Mouse (Mus musculus) hindbrain, embryonic 14.5 days (tissue): Measurements from ENCODE around the gene Grm4. TPM values are rescaled to one million over a fixed set of nuclear protein-coding genes. Genes with fewer than 3 reads are reported as not detected.

Experiments
- ATAC-seq: fragments of 200-750 bp; cut with Nextera tagmentation; 2 replicates; pipeline ENCODE4 v1.8.0; 2017; ENCODE audit warnings: moderate number of reproducible peaks, mild to moderate bottlenecking, moderate TSS enrichment, moderate library complexity; ENCODE audit not compliant: low FRiP score
- DNase-seq: peaks from one replicate; pipeline ENCODE4 v3.0.0-alpha.2; 2015; ENCODE audit warnings: low spot score
- H3K27ac ChIP-seq: fragments of 300-500 bp; sonication (generic); 2 replicates; pipeline ENCODE4 v1.5.1; 2014; ENCODE audit warnings: mild to moderate bottlenecking, moderate library complexity
- H3K27me3 ChIP-seq: fragments of 300-500 bp; sonication (generic); 2 replicates; pipeline ENCODE4 v1.6.1; 2014; ENCODE audit warnings: mild to moderate bottlenecking, low read length, mixed read lengths; ENCODE audit not compliant: control insufficient read depth, insufficient read depth
- H3K36me3 ChIP-seq: fragments of 300-500 bp; sonication (generic); replicated peaks from 2 replicates; pipeline ENCODE4 v1.6.1; 2014; ENCODE audit not compliant: control insufficient read depth, insufficient read depth
- H3K4me1 ChIP-seq: fragments of 300-500 bp; sonication (generic); replicated peaks from 2 replicates; pipeline ENCODE4 v1.6.1; 2014; ENCODE audit warnings: antibody characterized with exemption, low read length, mixed read lengths; ENCODE audit not compliant: control insufficient read depth, insufficient read depth
- H3K4me2 ChIP-seq: fragments of 300-500 bp; sonication (generic); replicated peaks from 2 replicates; pipeline ENCODE4 v1.6.1; 2014; ENCODE audit warnings: mild to moderate bottlenecking, moderate library complexity
- H3K4me3 ChIP-seq: fragments of 300-500 bp; sonication (generic); replicated peaks from 2 replicates; pipeline ENCODE4 v1.5.1; 2014; ENCODE audit warnings: mild to moderate bottlenecking, low read length
- H3K9ac ChIP-seq: fragments of 300-500 bp; sonication (generic); 2 replicates; pipeline ENCODE4 v1.6.1; 2014
- H3K9me3 ChIP-seq: fragments of 300-500 bp; sonication (generic); 2 replicates; pipeline ENCODE4 v1.6.1; 2016; ENCODE audit warnings: low read length; ENCODE audit not compliant: control insufficient read depth
- WGBS: fragments of 180-500 bp; shearing (Covaris S2); extraction: QIAGEN DNeasy Blood & Tissue Kit; methylation state at CpG from one replicate; pipeline ENCODE4 v1.1.7; 2014; 5-methylcytosine and 5-hydroxymethylcytosine counted together
- polyA plus RNA-seq: library from polyadenylated mRNA; unstranded; fragments of >200 nt; fragmentation: Nextera tagmentation; extraction: Ambion mirVana; gene quantifications from 2 replicates; pipeline ENCODE4 v1.2.1, GENCODE M21; 2014

Gene Grm4
- polyA plus RNA-seq, 1 experiment from 2014 or later: 9.0 TPM

DNA sequence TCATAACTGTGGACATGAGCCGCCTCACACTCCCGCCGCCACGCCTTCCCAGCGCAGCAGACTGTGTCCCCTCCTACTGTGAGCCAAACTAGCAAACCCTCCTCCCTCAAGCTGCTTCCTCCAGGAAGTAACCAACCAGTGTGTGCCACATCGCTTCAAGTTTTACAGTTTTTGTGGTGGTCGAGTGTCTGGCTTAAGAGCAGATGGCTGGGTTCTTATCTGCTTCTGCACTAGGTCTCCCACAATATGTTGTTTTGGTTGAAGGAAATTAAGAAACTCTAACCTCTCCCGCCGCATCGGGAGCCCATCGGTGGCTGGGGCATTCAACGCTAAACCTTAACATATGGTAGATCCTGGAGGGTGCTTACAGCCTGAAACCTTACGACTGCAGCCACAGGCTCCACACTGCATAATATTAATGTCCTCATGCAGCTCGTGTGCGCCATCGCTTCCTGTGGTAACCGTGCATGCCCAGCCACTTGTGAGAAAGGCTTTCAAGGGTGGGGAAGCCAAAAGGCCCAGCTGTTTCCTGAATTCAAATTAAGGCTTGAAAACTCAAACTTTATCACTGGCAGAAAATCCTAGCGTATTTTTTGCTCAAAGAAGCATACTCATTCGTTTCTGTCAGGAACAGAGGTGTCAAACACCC lies 115.7 kb downstream of the Grm4 start:
- Histone ChIP-seq H3K4me1 (peaks cover 6% of the 10 kb centered on the region; the same call in 1 of the 2 replicates), H3K4me2 (no peak overlapping the region), H3K9me3 (no peaks in the 10 kb centered on the region), H3K36me3 (no peaks in the 10 kb centered on the region), H3K27me3 (no peaks in the 10 kb centered on the region), H3K4me3 (no peak overlapping the region), H3K9ac (no peak overlapping the region), H3K27ac (no peak overlapping the region)
- 85% methylated on average over 19 of the region's 19 CpGs for WGBS
- ATAC-seq (no peak), DNase-seq (no peak)

DNA sequence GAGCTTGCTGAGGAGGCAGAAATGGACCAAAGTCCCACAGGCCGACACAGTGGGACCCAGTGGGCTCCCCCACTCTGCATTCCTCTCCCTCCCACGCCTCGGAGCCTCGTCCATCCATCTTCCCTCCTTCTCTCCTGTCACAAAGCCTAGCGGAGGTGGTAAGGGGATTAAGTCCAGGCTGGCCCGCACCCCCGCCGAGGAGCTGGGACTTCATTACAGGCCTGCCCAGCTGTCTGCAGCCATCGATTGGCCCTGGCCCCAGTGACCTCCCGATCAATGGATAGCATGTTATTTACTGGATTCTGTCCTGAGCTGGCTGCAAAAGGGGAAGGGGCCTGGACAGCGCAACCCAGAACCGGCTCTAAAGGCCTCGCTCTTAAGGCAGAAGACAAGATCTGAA lies 120.0 kb downstream of the Grm4 start:
- Histone ChIP-seq H3K9ac (no peak overlapping the region), H3K9me3 (no peaks in the 10 kb centered on the region), H3K36me3 (no peaks in the 10 kb centered on the region), H3K4me3 (no peak overlapping the region), H3K27ac (no peak overlapping the region), H3K27me3 (no peaks in the 10 kb centered on the region), H3K4me1 (no peaks in the 10 kb centered on the region), H3K4me2 (no peak overlapping the region)
- 25% methylated on average over 13 of the region's 13 CpGs for WGBS
- 0 out of 2 replicates have a peak, but pooled peaks have one; percentile 46 for ATAC-seq
- DNase-seq: no peak

GRCm38 (mm10) chr17:27393931-27394330 lies 127.3 kb downstream of the Grm4 start:
- DNase-seq (no peak), ATAC-seq (no peak)
- no peaks in the 10 kb centered on the region for H3K36me3 ChIP-seq
- H3K4me3 ChIP-seq: no peak overlapping the region
- H3K9ac ChIP-seq: no peak overlapping the region
- no peak overlapping the region for H3K4me2 ChIP-seq
- H3K9me3 ChIP-seq: no peaks in the 10 kb centered on the region
- H3K4me1 ChIP-seq: peaks cover 27% of the 10 kb centered on the region
- 26% methylated on average over 5 of the region's 5 CpGs for WGBS
- H3K27ac ChIP-seq: no peak overlapping the region
- no peaks in the 10 kb centered on the region for H3K27me3 ChIP-seq

GRCm38 (mm10) chr17:27393432-27393831 lies 127.8 kb downstream of the Grm4 start:
- Histone ChIP-seq H3K9ac (no peak overlapping the region), H3K4me1 (peaks cover 31% of the 10 kb centered on the region), H3K4me3 (no peak overlapping the region), H3K36me3 (no peaks in the 10 kb centered on the region), H3K27me3 (no peaks in the 10 kb centered on the region), H3K27ac (peak overlapping the region; percentile 26; the same call in 1 of the 2 replicates), H3K4me2 (no peak overlapping the region), H3K9me3 (no peaks in the 10 kb centered on the region)
- ATAC-seq (no peak), DNase-seq (no peak)
- WGBS: 89% methylated on average over 4 of the region's 4 CpGs

DNA sequence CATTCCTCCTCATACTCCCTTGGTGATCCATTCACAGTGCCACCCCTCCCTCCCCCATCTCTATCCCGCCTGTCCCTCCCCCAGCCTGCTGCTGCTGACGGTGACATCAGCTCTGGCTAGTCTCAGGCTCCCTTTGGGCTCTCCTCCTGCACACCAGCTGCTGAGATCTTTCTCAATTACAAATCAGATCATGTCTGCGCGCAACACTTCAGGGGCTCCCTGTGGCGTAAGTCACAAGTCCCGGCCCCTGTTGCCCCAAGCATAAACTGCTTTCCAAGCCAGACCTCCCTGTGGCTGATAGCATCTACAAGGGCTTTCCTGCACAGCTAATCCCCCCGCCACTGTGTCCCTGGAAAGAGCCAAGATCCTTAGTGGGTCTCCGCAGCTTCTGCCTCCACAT lies 128.3 kb downstream of the Grm4 start:
- peak; percentile 55 for DNase-seq
- no peak for ATAC-seq
- no peak overlapping the region for H3K9ac ChIP-seq
- peak overlapping the region; percentile 26; the same call in 1 of the 2 replicates for H3K27ac ChIP-seq
- H3K9me3 ChIP-seq: no peaks in the 10 kb centered on the region
- H3K27me3 ChIP-seq: no peaks in the 10 kb centered on the region
- no peaks in the 10 kb centered on the region for H3K36me3 ChIP-seq
- H3K4me2 ChIP-seq: no peak overlapping the region
- 20% methylated on average over 8 of the region's 8 CpGs for WGBS
- H3K4me3 ChIP-seq: no peak overlapping the region
- peaks cover 31% of the 10 kb centered on the region for H3K4me1 ChIP-seq

- Histone ChIP-seq H3K9ac (no peak overlapping the region), H3K27ac (0 out of 2 replicates have a peak overlapping the region, but pooled peaks have one; percentile 36), H3K27me3 (no peaks in the 10 kb centered on the region), H3K4me2 (no peak overlapping the region), H3K4me1 (peaks cover 31% of the 10 kb centered on the region), H3K9me3 (no peaks in the 10 kb centered on the region), H3K36me3 (no peaks in the 10 kb centered on the region), H3K4me3 (no peak overlapping the region)
- DNase-seq (no peak), ATAC-seq (no peak)
- WGBS: 82% methylated on average over 8 of the region's 8 CpGs
Measured at GRCm38 (mm10) chr17:27390019-27390418, 131.2 kb downstream of the Grm4 start.

DNA sequence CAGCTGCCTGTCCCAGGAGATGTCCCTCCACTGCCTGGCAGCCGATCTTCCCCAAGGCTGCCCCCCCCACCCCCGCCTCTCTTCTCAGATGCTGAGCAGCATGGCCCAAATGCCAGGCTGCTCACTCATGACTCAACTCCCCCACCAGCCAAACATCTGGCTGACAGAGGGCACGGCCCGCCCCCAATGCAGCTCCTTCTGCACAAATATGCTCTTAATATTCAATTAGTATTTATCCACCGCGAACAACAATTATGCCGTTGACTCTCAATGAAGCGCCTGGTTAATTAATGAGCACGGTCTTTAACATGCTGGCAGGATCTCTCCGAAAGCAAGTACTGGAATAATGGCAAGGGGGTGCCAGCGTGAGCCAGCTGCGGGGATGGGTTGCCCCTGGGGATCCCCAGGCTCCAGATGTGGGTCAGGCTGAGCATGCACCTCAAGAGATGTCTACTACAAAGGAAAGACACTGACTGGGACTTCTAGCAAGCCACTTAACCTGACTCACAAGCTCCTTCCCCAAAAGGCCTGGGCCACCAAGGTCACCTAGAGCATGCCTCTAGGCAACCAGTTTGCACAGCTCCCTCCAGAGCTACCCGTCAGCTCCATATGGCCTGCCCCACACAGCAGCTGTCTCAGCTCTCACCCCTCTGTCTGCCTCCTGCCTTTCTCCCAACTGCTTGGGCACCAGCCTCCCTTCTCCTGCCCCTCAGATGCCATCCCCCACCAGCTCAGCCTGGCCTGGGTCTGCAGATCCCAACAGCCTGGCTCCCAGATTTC lies 131.8 kb downstream of the Grm4 start:
- H3K4me1 ChIP-seq: peaks cover 31% of the 10 kb centered on the region
- no peak overlapping the region for H3K4me2 ChIP-seq
- 0 out of 2 replicates have a peak overlapping the region, but pooled peaks have one; percentile 36 for H3K27ac ChIP-seq
- H3K9ac ChIP-seq: no peak overlapping the region
- DNase-seq: peak; percentile 61
- H3K27me3 ChIP-seq: no peaks in the 10 kb centered on the region
- peak; percentile 52; the same call in 1 of the 2 replicates for ATAC-seq
- no peak overlapping the region for H3K4me3 ChIP-seq
- H3K9me3 ChIP-seq: no peaks in the 10 kb centered on the region
- H3K36me3 ChIP-seq: no peaks in the 10 kb centered on the region
- 21% methylated on average over 13 of the region's 13 CpGs for WGBS

GRCm38 (mm10) chr17:27386438-27386837 lies 134.8 kb downstream of the Grm4 start:
- ATAC-seq (no peak), DNase-seq (no peak)
- Histone ChIP-seq H3K4me3 (no peak overlapping the region), H3K36me3 (no peaks in the 10 kb centered on the region), H3K4me1 (peaks cover 14% of the 10 kb centered on the region; the same call in 1 of the 2 replicates), H3K27me3 (no peaks in the 10 kb centered on the region), H3K9me3 (no peaks in the 10 kb centered on the region), H3K27ac (no peak overlapping the region), H3K9ac (no peak overlapping the region), H3K4me2 (no peak overlapping the region)
- 43% methylated on average over 1 of the region's 1 CpGs for WGBS

DNA sequence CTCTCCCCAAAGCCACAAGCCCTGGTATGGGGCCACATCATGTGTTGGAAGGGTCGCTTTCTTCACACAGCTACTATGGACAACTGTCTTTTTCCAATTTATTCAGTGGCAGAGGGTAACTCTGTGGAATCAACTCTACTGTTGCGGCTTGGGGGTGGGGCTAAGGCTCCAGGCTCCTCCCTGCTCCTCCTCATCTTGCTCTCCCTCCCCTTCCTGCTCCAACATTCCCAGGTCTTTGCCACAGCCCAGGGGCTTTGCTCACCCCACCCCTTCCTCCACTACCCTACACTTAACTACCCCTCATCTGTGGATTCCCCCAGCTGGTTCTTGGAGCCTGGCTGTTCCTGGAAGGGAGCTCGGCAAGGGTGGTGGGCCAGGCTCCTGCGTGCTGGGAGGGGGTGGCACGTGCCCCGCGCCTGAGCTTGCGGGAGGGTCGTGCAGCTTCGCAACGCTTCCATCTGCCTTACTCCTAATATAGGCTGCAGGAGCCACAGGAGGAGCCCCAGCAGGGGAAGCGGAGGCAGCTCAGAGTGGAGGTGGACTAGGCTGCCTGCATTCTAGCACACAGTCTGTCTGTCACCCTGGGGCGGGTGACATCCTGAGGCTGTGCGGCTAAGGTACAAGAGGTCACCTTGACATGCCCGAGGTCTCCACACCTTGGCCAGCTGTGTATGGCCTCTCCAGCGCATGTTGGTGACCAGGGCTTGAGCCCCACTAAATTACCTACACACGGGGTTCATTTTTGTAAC lies 135.5 kb downstream of the Grm4 start:
- H3K9ac ChIP-seq: no peak overlapping the region
- DNase-seq (no peak), ATAC-seq (no peak)
- H3K27me3 ChIP-seq: no peaks in the 10 kb centered on the region
- H3K4me1 ChIP-seq: peaks cover 14% of the 10 kb centered on the region; the same call in 1 of the 2 replicates
- H3K4me3 ChIP-seq: no peak overlapping the region
- no peaks in the 10 kb centered on the region for H3K36me3 ChIP-seq
- 38% methylated on average over 17 of the region's 17 CpGs for WGBS
- H3K27ac ChIP-seq: no peak overlapping the region
- H3K9me3 ChIP-seq: no peaks in the 10 kb centered on the region
- no peak overlapping the region for H3K4me2 ChIP-seq
